Mouse (Mus musculus) heart, embryonic 10.5 days (tissue): ENCODE measurements around the gene Best1. TPM values are rescaled to one million over a fixed set of nuclear protein-coding genes. Genes with fewer than 3 reads are reported as not detected.

Experiments used
- DNase-seq: peaks from one replicate; pipeline ENCODE4 v3.0.0-alpha.2; 2017; ENCODE audit warnings: low spot score
- H3K27ac ChIP-seq: fragments of 300-500 bp; sonication (generic); 2 replicates; pipeline ENCODE4 v1.5.1; 2016; ENCODE audit warnings: mild to moderate bottlenecking
- H3K27me3 ChIP-seq: fragments of 300-500 bp; sonication (generic); 2 replicates; pipeline ENCODE4 v1.6.1; 2016; ENCODE audit warnings: mild to moderate bottlenecking; ENCODE audit not compliant: poor library complexity, insufficient read depth, severe bottlenecking
- H3K36me3 ChIP-seq: fragments of 300-500 bp; sonication (generic); 2 replicates; pipeline ENCODE4 v1.6.1; 2016; ENCODE audit warnings: mild to moderate bottlenecking, moderate library complexity
- H3K4me1 ChIP-seq: fragments of 300-500 bp; sonication (generic); 2 replicates; pipeline ENCODE4 v1.6.1; 2016; ENCODE audit warnings: mild to moderate bottlenecking
- H3K4me3 ChIP-seq: fragments of 300-500 bp; sonication (generic); 2 replicates; pipeline ENCODE4 v1.5.1; 2016; ENCODE audit warnings: mild to moderate bottlenecking, moderate library complexity
- H3K9me3 ChIP-seq: fragments of 300-500 bp; sonication (generic); 2 replicates; pipeline ENCODE4 v1.6.1; 2016; ENCODE audit warnings: mild to moderate bottlenecking, moderate library complexity
- WGBS: fragments of 180-500 bp; shearing (Covaris S2); methylation state at CpG from one replicate; pipeline ENCODE4 v1.1.7; 2016; 5-methylcytosine and 5-hydroxymethylcytosine counted together
- polyA plus RNA-seq: library from polyadenylated mRNA; unstranded; fragments of >200 nt; fragmentation: Nextera tagmentation; extraction: Ambion mirVana; gene quantifications from 2 replicates; pipeline ENCODE4 v1.2.1, GENCODE M21; 2016

Best1 gene
- polyA plus RNA-seq, 1 experiment from 2014 or later, result 0.95 TPM

DNA sequence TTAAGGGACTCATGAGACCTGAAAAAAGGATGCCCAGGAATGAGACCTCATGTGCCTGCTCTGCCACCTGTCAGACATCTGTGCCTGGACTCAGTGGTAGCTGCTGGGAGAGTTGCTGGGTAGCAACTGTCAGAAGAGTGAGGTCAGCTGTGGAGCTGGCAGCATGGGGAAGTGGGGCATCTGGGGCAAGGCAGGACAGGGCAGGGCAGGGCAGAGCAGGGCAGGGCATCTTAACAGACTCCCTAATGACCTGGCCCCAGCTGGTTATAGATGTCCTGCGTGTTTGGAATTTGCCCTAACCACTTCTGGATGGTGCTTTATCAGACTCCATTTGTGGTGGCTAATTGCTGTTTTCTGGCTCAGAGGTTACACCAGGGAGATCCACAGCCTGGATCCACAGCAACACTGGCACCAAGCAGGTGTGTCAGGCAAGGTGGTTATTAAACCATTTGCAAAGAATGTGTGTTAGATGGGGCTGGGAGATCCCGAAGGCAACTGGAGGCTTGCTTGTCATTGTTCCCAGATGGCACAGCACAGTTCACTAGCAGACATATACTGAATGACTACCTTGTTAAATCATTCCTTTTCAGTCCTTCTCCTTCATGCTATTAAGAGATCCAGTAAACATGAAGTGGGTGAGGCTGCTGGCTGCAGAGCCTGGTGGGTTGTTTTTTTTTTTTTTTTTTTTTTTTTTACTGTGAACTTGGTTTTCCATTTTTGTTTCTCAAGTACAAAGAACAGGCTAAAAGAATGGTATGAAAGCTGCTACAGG is 35.2 kb downstream of the Best1 start:
- peaks cover 16% of the 10 kb centered on the region for H3K4me1 ChIP-seq
- DNase-seq, result no peak
- WGBS, result 62% methylated on average over 2 of the region's 2 CpGs

DNA sequence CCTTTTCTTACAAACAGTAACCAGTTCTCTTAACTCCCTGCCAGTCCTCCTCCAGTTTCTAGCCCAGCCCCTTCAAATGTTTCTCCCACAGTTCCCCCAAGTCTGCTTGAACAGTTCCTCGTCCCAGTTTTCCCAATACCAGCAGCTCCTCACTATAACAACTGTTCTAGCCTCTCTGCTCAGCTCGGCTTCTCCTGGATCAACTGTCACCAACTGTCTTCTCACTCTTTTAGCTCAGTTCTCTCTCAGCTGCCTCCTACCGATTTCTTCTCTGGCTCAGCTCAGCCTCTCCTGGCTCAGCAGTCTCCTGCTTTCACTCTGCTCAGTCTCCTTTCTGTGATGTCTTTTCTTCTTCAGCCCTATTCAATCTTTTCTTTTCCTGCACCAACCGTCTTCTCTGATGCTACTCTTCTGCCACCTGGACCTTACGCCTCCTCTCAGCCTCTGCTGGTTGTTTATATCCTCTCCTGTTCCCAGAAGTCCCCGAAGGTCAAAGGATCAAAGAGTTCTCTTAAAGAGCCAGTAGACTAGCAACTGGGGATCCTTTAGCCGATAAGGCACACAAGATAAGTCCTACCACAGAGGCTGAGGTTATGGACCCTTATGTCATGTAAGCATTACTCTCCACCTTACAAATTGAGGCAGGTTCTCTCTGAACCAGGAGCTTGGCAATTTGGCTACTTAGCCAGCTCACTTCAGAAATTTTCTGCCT is 37.1 kb downstream of the Best1 start:
- DNase-seq, result no peak
- Histone ChIP-seq H3K4me3 (peak overlapping the region; percentile 20; the same call in 1 of the 2 replicates), H3K27ac (peak overlapping the region; percentile 42; the same call in 1 of the 2 replicates), H3K4me1 (peaks cover 16% of the 10 kb centered on the region), H3K27me3 (no peaks in the 10 kb centered on the region), H3K36me3 (no peaks in the 10 kb centered on the region), H3K9me3 (no peaks in the 10 kb centered on the region)
- WGBS, result 10% methylated on average over 7 of the region's 7 CpGs

More for the DNA sequence above, 35.2 kb downstream of the Best1 start:
- Histone ChIP-seq H3K4me3 (no peak overlapping the region), H3K27me3 (no peaks in the 10 kb centered on the region), H3K27ac (no peak overlapping the region), H3K36me3 (no peaks in the 10 kb centered on the region), H3K9me3 (no peaks in the 10 kb centered on the region)

DNA sequence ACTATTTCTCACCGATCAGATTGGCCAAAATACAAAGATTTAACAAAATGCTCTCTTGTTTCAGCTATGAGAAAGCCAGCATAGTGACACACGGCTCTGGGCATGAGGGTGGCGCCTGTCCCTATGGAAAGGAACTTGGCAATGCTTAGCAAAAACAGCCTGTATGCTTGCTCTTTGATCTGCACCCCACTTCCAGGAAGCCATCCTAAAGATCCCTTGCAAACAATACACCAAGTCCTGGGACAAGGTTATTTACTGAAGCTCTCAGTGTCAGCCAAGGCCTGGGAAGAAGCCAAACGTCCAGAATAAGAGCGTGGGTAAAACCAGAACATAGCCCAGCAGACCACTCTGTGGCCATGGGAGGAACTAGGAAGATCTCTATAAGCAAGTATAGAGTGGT is 40.7 kb downstream of the Best1 start:
- no peaks in the 10 kb centered on the region for H3K9me3 ChIP-seq
- WGBS, result 78% methylated on average over 5 of the region's 5 CpGs
- no peak for DNase-seq

DNA sequence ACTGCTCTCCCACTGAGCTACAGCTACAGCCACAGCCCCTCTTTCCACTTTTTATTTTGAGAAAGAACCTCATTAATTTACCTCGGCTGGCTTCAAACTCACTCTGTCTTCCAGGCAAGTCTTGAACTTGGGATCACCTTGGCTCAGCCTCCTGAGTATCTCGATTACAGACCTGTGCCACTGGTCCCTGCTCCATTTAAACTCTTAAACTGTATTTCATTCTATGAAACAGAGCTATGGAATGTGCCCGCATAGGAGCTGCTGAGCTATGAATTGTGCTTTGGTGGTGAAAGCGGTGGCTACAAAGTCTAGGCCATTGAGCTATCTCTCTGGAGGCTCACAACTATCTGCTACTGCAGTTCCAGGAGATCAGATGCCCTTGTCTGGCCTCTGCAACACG is 43.5 kb downstream of the Best1 start:
- Histone ChIP-seq H3K36me3 (no peaks in the 10 kb centered on the region), H3K27me3 (no peaks in the 10 kb centered on the region), H3K4me3 (no peak overlapping the region), H3K9me3 (no peaks in the 10 kb centered on the region), H3K4me1 (peaks cover 24% of the 10 kb centered on the region), H3K27ac (no peak overlapping the region)
- no peak for DNase-seq
- 83% methylated on average over 5 of the region's 5 CpGs for WGBS

More for the DNA sequence above, 40.7 kb downstream of the Best1 start:
- Histone ChIP-seq H3K27ac (no peak overlapping the region), H3K4me1 (peaks cover 23% of the 10 kb centered on the region), H3K4me3 (no peak overlapping the region), H3K27me3 (no peaks in the 10 kb centered on the region), H3K36me3 (no peaks in the 10 kb centered on the region)

DNA sequence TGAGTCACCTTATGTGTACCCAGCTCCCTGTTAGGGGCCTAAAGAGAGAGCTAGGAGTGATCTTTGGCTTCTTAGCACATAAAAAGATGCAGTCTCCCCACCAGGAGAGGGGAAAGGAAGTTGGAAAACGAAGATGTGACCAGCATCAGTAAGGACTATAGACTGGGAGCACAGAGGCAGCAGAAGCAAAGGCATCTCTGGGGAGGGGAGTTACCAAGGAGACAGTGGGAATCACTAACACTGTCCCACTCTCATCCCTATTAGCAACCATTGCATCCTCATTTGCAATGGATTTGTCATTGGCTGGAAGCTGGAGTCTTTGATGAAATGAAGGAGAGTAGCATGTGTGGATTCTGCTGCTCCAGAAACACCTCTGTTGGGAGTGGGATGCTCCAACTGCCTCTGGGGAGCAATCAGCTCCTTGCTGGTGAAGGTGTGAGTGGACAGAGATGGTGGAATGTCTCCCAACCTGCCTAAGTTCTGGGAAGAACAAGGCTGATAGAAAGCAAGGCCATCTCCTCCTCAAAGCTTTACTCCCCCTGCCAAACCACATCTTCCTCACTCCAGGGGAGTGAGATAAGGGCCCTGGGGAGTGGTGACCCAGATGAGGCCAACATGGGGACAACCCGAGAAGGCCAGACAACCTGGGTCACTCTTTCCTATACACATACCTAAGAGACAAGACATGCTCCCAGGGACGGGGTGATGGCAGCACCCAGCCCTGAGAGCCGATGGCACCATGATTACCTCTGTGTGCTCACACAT is 44.6 kb downstream of the Best1 start:
- WGBS, result 59% methylated on average over 4 of the region's 4 CpGs
- Histone ChIP-seq H3K36me3 (no peaks in the 10 kb centered on the region), H3K27ac (peak overlapping the region; percentile 62), H3K27me3 (no peaks in the 10 kb centered on the region), H3K9me3 (no peaks in the 10 kb centered on the region), H3K4me1 (peaks cover 24% of the 10 kb centered on the region), H3K4me3 (no peak overlapping the region)
- no peak for DNase-seq

DNA sequence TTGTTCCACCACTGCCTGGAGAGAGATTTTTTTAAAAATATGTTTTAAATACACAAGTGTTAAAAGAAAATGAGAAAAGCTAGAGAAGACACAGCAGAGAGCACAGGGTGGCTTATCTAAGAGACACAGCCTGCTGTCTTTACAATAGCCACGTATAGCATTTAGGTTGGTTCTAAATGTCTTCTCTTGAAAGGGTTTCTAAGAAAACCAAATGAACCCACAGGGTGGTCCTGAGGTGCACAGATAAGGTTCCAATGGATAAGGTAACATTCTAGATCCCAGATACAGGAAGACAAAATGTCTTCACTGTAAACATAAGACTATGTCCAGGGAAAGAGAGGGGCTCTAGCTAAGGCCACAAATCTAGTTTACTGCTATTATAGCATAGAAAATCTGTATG is 46.0 kb downstream of the Best1 start:
- H3K27ac ChIP-seq, result peak overlapping the region; percentile 74

DNA sequence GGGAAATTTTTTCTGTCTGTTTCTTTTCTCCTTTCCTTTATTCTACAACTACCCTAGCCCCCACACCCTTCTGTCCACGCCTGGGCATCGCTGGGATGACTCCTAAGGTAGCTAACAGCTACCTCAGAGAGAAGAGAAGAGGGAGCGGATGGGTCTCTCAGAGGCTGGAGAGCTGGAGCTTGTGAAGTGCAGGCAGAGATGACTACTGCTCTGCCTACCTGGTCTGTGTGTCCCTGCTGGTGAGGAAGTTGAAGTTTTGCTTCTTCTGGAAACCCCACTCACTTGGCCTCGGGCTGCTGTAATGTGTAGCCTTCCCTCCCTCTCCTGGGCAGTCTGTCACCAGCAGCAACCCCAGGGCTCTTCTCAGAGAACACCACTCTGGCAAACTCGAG is 46.6 kb downstream of the Best1 start:
- 41% methylated on average over 5 of the region's 5 CpGs for WGBS
- H3K36me3 ChIP-seq, result no peaks in the 10 kb centered on the region
- DNase-seq, result no peak
- no peaks in the 10 kb centered on the region for H3K9me3 ChIP-seq
- peak overlapping the region; percentile 74 for H3K27ac ChIP-seq
- H3K4me3 ChIP-seq, result no peak overlapping the region
- H3K27me3 ChIP-seq, result no peaks in the 10 kb centered on the region
- peaks cover 24% of the 10 kb centered on the region for H3K4me1 ChIP-seq

More for the DNA sequence above, 46.0 kb downstream of the Best1 start:
- Histone ChIP-seq H3K36me3 (no peaks in the 10 kb centered on the region), H3K9me3 (no peaks in the 10 kb centered on the region), H3K27me3 (no peaks in the 10 kb centered on the region), H3K4me1 (peaks cover 24% of the 10 kb centered on the region), H3K4me3 (no peak overlapping the region)
- DNase-seq, result no peak
- WGBS, result 47% methylated on average over 1 of the region's 1 CpGs

DNA sequence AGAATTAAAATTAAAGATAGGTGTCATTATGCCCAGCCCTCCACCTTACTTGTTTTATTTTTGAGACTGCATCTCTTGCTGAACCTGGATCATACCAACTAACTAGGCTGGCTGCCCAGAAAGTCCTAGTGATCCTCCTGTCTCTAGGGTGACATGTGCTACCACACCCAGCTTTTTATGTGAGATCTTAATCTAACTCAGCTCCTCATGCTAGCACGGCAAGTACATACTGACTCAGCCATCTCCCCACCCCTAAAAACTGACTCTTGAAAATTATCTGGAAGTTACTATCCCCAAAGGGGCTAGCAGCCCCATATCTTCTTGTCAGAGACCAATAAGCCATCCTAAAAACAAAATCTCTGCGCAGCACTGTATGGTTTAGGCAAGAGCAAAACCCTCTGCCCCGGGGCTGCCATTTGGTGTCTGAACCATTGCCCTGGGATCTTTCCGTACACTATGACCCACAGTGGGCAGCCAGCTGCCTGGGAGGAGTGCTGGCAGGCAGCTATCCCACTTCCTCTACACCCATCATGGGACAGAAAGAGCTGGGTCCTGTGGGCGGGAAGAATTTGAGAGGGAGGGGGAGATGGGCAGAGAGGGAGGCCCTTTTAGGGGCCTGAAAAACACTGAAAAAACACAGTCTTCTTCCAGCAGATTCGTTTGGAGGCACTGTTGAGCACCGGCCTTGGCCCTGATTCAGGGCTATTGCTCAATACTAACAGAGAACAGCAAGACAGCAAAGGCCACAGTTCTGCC is 47.2 kb downstream of the Best1 start:
- Histone ChIP-seq H3K4me1 (peaks cover 24% of the 10 kb centered on the region), H3K27ac (peak overlapping the region; percentile 74), H3K9me3 (no peaks in the 10 kb centered on the region), H3K36me3 (no peaks in the 10 kb centered on the region), H3K27me3 (no peaks in the 10 kb centered on the region), H3K4me3 (no peak overlapping the region)
- DNase-seq, result no peak
- 38% methylated on average over 7 of the region's 7 CpGs for WGBS

DNA sequence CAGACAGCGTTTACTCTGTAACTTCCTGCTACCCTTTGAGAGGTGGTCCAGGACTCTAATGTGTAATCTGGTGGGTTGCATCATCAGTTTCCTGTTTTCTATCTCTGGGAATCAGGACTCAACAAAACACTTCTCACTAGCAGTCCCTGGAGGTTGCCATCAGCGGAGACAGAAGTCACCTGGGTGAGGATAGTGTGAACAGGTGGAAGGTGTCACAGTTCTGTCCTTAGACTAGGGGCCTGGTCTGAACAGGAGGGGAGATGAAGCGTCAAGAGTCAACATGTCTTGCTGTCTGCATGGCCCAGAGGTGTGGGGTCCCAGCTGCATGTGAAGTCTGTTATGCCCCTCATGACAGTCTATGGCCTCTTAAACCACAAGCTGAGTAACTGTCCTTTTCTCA is 48.5 kb downstream of the Best1 start:
- DNase-seq, result no peak
- H3K4me1 ChIP-seq, result peaks cover 24% of the 10 kb centered on the region
- no peak overlapping the region for H3K4me3 ChIP-seq
- H3K27ac ChIP-seq, result no peak overlapping the region
- H3K9me3 ChIP-seq, result no peaks in the 10 kb centered on the region
- no peaks in the 10 kb centered on the region for H3K36me3 ChIP-seq
- no peaks in the 10 kb centered on the region for H3K27me3 ChIP-seq
- 86% methylated on average over 3 of the region's 3 CpGs for WGBS

DNA sequence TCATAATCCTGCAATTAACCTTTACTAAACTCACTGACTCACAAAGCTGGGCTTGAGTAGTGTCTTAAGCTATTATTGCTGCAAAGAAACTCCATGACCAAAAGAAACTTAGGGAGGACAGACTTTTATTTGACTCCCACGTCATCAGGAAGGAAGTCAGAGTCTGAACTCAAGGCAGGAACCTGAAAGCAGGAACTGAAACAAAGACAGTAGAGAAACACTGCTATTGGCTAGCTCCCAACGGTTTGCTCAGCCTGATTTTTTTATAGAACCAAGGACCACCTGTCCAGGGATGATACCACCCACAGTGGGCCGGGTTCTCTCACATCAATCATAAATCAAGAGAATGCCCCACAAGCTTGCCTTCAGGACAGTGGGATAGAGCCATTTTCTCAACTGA is 49.0 kb downstream of the Best1 start:
- H3K27ac ChIP-seq, result no peak overlapping the region
- 79% methylated on average over 3 of the region's 3 CpGs for WGBS
- H3K4me3 ChIP-seq, result no peak overlapping the region
- no peak for DNase-seq
- H3K9me3 ChIP-seq, result no peaks in the 10 kb centered on the region
- no peaks in the 10 kb centered on the region for H3K27me3 ChIP-seq
- H3K4me1 ChIP-seq, result peaks cover 24% of the 10 kb centered on the region
- no peaks in the 10 kb centered on the region for H3K36me3 ChIP-seq

DNA sequence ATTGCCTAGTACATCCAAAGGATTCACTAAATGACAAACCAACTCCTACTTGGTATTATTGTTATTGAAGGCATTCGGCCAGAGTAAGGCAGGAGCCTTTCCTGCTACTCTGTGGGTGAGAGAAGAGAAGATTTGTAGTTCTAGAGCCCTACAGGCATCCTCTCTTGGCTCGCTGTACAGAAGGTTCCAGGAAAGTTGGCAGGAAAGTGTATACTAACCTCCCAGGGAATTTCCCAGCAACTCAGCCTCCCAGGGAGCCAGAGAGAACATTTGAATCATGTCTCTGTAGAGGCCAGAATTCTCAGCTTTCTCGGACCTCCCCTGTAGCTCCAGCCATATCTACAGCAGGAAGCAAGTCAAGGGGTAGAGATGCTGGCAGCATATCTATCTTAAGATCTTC is 54.4 kb downstream of the Best1 start:
- Histone ChIP-seq H3K9me3 (no peaks in the 10 kb centered on the region), H3K36me3 (no peaks in the 10 kb centered on the region), H3K27me3 (no peaks in the 10 kb centered on the region), H3K4me3 (no peak overlapping the region), H3K27ac (no peak overlapping the region), H3K4me1 (peaks cover 25% of the 10 kb centered on the region)
- no peak for DNase-seq
- 79% methylated on average over 3 of the region's 3 CpGs for WGBS

DNA sequence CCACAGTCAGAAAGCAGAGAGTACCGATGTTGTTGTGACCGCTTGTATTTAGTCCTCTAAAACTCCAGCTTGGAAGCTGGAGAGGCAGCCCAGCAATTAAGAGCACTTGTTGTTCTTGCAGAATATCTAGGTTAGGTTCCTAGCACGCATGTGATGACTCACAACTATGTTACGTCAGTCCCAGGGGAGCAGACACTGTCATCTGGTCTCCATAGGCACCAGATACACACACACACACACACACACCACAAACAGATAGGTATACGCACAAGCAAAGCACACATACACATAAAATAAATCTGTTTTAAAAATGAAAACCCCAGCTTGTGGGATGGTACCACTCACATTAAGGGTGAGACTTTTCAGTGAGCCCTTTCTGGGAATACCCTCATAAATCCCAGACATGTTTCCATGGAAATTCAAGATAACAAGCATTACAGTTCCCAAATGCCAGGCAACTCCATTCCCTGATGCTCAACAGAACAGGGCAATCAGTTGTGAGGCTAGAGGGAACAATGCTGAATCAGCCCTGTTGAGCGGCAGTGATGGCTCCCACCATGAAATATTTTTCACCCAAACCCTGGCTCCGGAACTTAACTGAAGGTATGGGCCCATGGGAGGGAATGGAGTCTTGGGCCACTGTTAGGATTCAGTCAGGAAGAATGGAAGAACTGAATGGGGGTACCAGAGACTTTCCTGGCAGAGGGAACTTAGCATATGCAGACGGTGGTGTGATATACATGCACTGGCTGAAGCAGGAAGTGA is 55.5 kb downstream of the Best1 start:
- Histone ChIP-seq H3K27me3 (no peaks in the 10 kb centered on the region), H3K4me3 (no peak overlapping the region), H3K27ac (0 out of 2 replicates have a peak overlapping the region, but pooled peaks have one; percentile 25), H3K36me3 (no peaks in the 10 kb centered on the region), H3K4me1 (peaks cover 29% of the 10 kb centered on the region), H3K9me3 (no peaks in the 10 kb centered on the region)
- WGBS, result 75% methylated on average over 8 of the region's 8 CpGs
- no peak for DNase-seq
